Mouse (Mus musculus): ENCODE data around the gene Hmgcl.

Hmgcl gene

DNA sequence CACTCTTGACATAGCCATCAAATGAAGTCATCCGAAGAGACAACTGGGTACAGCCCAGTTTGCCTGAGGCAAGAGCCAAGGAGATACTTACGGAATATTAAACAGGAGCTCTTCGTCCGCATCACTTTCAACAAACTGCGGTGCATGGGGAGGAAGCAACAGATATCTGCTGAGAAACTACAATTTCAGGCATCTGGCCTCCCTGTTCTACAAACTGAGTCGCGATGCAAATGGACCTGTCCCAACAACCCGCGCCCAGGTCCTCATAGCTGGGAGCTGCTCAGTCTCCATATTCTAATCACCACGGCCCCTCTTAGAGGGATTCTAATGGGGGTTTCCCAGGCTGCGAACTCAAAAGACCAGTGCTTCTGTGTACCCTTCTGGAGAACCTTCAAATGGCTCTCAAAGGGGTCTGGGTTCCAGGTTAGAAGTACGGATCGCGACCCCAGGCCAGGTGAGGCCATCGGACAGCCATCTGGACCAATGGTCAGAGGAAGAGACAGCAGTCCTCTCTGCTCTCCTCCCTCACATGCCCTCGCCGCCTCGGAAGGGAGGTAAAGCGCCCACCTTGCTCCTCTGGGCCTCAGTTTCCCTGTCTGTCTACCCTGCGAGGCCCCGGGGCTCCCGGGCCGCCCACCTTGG lies 40.2 kb downstream of the Hmgcl start:
- DNase-seq (ENCODE audit: low spot score): peak; percentile 21

- DNase-seq (ENCODE audit: low spot score): peak; percentile 93
Measured at GRCm38 (mm10) chr4:135986943-135987710, 40.9 kb downstream of the Hmgcl start, which contains the start of gene Pithd1. Gene Pithd1 (minus strand): TSS chr4:135987264.

GRCm38 (mm10) chr4:135987714-135988113 lies 41.5 kb downstream of the Hmgcl start:
- DNase-seq (ENCODE audit: low spot score): no peak

- peak; percentile 20 for DNase-seq (ENCODE audit: low spot score)
Measured at GRCm38 (mm10) chr4:135993941-135994340, 47.7 kb downstream of the Hmgcl start.

- no peak for DNase-seq (ENCODE audit: low spot score)
Measured at GRCm38 (mm10) chr4:135995118-135995517, 48.9 kb downstream of the Hmgcl start.

DNA sequence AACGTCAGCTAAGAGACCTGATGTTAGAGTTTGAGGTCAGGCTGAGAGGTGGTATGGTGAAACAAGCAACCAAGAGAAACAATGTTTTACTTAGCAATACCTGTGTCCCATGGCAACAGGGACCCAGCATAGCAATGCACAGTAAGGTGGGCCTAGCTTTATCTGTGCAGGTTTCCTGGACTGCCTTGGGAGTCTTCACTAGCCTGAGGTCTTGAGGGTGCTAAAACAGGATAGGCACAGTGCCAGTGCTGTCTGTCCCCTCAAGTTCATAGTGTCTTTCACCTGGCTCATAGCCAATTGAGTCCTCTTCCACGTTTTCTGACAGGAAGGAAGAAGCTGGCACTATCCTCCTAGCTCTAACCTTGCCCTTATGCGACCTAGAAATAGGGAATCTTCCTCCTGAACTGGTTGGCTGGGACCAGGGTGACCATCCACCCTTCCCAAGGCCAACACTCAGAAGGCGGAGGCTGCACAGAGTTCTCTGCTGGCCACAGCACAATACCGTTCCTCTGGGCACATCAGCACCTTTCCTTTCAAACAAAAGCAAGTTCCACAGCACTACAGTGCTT lies 57.9 kb downstream of the Hmgcl start:
- no peak for DNase-seq (ENCODE audit: low spot score)

DNA sequence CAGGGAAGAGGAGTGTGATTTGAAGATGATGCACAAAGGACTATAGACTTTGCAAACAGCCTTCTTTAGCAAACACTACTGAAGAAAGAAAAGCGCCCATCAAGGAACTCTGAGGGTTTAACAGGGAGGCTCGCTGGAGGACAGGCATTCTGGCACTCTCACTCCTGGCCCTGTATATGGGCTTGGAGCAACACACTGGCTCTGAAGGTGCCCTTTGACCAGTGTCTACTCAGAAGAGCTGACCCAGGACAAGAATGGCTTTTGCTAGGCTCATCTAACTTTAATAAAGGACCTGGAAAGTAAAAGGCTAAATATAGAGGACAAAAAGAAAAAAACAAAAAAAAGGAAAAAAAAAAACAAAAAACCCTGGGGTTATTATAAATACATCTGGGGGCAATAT lies 58.7 kb downstream of the Hmgcl start:
- DNase-seq (ENCODE audit: low spot score): no peak

GRCm38 (mm10) chr4:136006821-136007220 lies 60.6 kb downstream of the Hmgcl start:
- no peak for DNase-seq (ENCODE audit: low spot score)

- no peak for DNase-seq (ENCODE audit: low spot score)
Measured at GRCm38 (mm10) chr4:136008782-136009447, 62.7 kb downstream of the Hmgcl start.

DNA sequence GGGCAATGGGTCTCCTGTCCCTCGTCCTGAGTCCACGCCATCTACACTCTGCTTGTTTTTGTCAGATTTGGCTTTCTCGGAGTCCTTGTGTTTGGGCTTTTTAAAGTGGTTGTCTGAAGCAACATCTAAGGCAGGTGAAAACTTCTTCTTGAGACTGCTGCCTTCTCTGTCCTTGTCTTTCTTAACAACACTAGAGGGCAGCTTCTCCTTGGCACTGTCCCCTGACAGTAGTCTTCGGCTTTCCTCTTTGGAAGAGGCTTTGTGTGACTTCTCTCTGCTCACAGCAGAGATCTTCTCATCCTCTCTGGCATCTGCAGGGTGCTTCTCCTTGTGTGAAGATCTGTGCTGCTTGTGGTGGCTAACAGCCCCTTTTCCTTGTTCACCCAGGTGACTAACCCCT lies 64.3 kb downstream of the Hmgcl start:
- DNase-seq (ENCODE audit: low spot score): no peak

Measured in retina, embryonic 14.5 days (tissue).